Mouse (Mus musculus) hindbrain, postnatal 0 days (tissue): ENCODE data around the gene Grik4. TPM values are rescaled to one million over a fixed set of nuclear protein-coding genes. Genes with fewer than 3 reads are reported as not detected.

Source experiments
- ATAC-seq: fragments of 200-750 bp; cut with Nextera tagmentation; 2 replicates; pipeline ENCODE4 v1.8.0; 2017; ENCODE audit warnings: mild to moderate bottlenecking, moderate TSS enrichment, moderate library complexity
- DNase-seq: peaks from one replicate; pipeline ENCODE4 v3.0.0-alpha.2; 2015; ENCODE audit warnings: low spot score
- H3K27ac ChIP-seq: fragments of 300-500 bp; sonication (generic); 2 replicates; pipeline ENCODE4 v1.5.1; 2014; ENCODE audit warnings: mild to moderate bottlenecking
- H3K27me3 ChIP-seq: fragments of 300-500 bp; sonication (generic); 2 replicates; pipeline ENCODE4 v1.6.1; 2014; ENCODE audit warnings: low read length, mixed read lengths; ENCODE audit not compliant: insufficient read depth
- H3K36me3 ChIP-seq: fragments of 300-500 bp; sonication (generic); 2 replicates; pipeline ENCODE4 v1.6.1; 2014; ENCODE audit warnings: low read length, mixed read lengths; ENCODE audit not compliant: insufficient read depth
- H3K4me1 ChIP-seq: fragments of 300-500 bp; sonication (generic); 2 replicates; pipeline ENCODE4 v1.6.1; 2014; ENCODE audit warnings: antibody characterized with exemption, low read length, mixed read lengths; ENCODE audit not compliant: insufficient read depth
- H3K4me2 ChIP-seq: fragments of 300-500 bp; sonication (generic); 2 replicates; pipeline ENCODE4 v1.6.1; 2014; ENCODE audit warnings: low read depth, mild to moderate bottlenecking, low read length, moderate library complexity, mixed read lengths
- H3K4me3 ChIP-seq: fragments of 300-500 bp; sonication (generic); 2 replicates; pipeline ENCODE4 v1.5.1; 2014; ENCODE audit warnings: low read length
- H3K9ac ChIP-seq: fragments of 300-500 bp; sonication (generic); replicated peaks from 2 replicates; pipeline ENCODE4 v1.6.1; 2014; ENCODE audit warnings: mild to moderate bottlenecking, low read length, moderate library complexity, mixed read lengths
- H3K9me3 ChIP-seq: fragments of 300-500 bp; sonication (generic); 2 replicates; pipeline ENCODE4 v1.6.1; 2016; ENCODE audit warnings: low read length, mixed read lengths
- CTCF ChIP-seq: IDR thresholded peaks from 2 replicates; pipeline ENCODE4 v1.5.1; 2016; ENCODE audit warnings: antibody characterized with exemption, control low read depth, low read depth
- WGBS: fragments of 180-500 bp; shearing (Covaris S2); extraction: QIAGEN DNeasy Blood & Tissue Kit; methylation state at CpG from one replicate; pipeline ENCODE4 v1.1.7; 2014; 5-methylcytosine and 5-hydroxymethylcytosine counted together
- polyA plus RNA-seq: library from polyadenylated mRNA; unstranded; fragments of >200 nt; fragmentation: Nextera tagmentation; extraction: Ambion mirVana; gene quantifications from 2 replicates; pipeline ENCODE4 v1.2.1, GENCODE M21; 2015
- total RNA-seq: library from RNA; depleted of rRNA; stranded (reverse); fragments of >200 nt; gene quantifications from 2 replicates; pipeline ENCODE4 v1.2.3, GENCODE M21; 2014

Grik4 gene
- total and polyA plus RNA-seq, 2 experiments from 2014 or later, result 9.4 to 18.2 TPM

- H3K9me3 ChIP-seq, result no peaks in the 10 kb centered on the region
- WGBS, result 57% methylated on average over 2 of the region's 2 CpGs
- no peaks in the 10 kb centered on the region for H3K36me3 ChIP-seq
- DNase-seq (no peak), ATAC-seq (no peak)
- H3K4me3 ChIP-seq, result no peak overlapping the region
- no peak overlapping the region for H3K9ac ChIP-seq
- H3K27me3 ChIP-seq, result no peaks in the 10 kb centered on the region
- no peak for TF ChIP-seq CTCF
- H3K4me1 ChIP-seq, result no peaks in the 10 kb centered on the region
- H3K4me2 ChIP-seq, result no peak overlapping the region
- H3K27ac ChIP-seq, result no peak overlapping the region
Measured at GRCm38 (mm10) chr9:42913201-42913600, 31.1 kb downstream of the Grik4 start.

DNA sequence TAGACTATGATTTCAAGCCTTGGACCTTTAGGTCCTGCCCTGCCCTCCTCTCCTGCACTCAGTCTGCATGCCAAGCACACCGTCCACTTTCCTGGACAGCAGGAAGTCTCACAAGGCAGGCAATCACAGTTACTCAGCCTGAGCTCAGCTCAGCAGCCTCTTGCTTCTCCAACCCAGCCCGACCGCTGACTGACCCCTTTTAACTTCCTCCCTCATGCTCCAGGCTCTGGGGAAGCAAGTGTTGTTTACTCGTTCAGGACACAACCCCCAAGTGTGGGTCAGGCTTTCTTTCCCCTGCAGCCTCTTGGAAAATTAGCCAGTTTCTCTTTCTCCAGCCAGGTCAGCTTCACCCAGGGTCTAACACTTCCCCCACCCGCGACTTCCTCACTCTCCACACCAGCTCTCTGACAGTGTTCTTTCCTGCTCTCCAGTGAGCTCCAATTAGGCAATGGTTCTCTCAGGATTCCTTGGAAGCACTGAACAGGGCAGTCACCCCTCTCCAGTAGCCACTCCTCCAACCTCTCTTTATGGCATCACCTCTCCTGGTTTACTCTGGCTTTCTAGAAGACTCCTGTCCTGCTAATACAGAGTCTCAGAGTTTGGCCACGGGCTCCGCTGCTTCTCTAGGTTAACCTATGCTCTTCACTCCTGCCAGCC, 35.5 kb downstream of the Grik4 start:
- WGBS, result 57% methylated on average over 8 of the region's 8 CpGs

DNA sequence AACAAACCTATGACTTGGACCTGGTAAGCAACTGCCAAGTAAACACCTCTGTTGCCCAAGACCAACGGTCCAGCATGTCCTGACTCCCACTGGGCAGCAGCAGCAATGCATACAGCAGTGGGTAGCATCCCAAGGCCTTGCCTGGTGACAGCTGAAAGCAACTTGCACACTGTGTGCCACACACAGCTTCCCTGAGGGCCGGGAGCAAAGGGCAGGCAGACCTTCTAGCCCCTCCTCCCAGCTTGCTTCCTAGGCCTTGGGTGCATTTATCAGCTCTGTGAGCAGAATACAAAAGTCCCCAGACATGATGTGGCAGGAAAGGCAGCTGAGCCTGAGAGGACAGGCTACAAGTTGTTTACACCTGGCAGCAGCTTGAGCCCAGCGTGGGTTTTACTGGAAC, 37.3 kb downstream of the Grik4 start:
- no peaks in the 10 kb centered on the region for H3K9me3 ChIP-seq
- no peak overlapping the region for H3K27ac ChIP-seq
- no peaks in the 10 kb centered on the region for H3K27me3 ChIP-seq
- H3K36me3 ChIP-seq, result no peaks in the 10 kb centered on the region
- ATAC-seq (no peak), DNase-seq (no peak)
- TF ChIP-seq CTCF, result no peak
- no peak overlapping the region for H3K9ac ChIP-seq
- no peak overlapping the region for H3K4me3 ChIP-seq
- no peak overlapping the region for H3K4me2 ChIP-seq
- WGBS, result 19% methylated on average over 3 of the region's 3 CpGs
- no peaks in the 10 kb centered on the region for H3K4me1 ChIP-seq

More for the DNA sequence above, 35.5 kb downstream of the Grik4 start:
- Histone ChIP-seq H3K27me3 (no peaks in the 10 kb centered on the region), H3K4me1 (no peaks in the 10 kb centered on the region), H3K4me3 (no peak overlapping the region), H3K4me2 (no peak overlapping the region), H3K9ac (no peak overlapping the region), H3K9me3 (no peaks in the 10 kb centered on the region), H3K27ac (no peak overlapping the region), H3K36me3 (no peaks in the 10 kb centered on the region)
- ATAC-seq, result no peak
- no peak for DNase-seq
- TF ChIP-seq CTCF, result no peak

DNA sequence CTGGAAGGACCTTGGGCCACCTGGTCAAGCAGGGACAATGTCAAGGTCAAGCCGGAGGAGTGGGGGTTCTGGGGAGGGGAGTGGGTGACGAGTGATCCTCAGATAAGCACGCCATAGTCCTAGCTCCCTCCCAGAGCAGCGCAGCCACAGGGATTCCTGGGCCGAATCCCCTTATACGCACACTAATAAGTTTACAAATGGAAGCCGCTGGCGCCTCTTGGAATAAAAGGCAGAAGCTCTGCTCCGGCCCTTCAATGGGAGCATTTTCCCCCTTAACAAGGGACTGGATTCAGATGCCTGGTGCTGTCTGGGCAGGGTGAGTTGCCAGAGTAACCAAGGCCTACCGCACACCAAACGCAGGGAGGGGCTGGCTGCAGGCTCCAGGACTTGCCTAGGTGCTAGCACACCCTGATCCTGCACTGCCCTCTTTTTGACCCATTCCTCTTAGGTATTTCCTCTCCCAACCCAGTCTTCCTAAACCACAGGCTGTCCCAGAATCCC, 46.2 kb downstream of the Grik4 start:
- DNase-seq (peak; percentile 57), ATAC-seq (peak; percentile 58)
- Histone ChIP-seq H3K9ac (peak overlapping the region; percentile 58), H3K4me1 (peaks cover 5% of the 10 kb centered on the region), H3K27me3 (no peaks in the 10 kb centered on the region), H3K36me3 (no peaks in the 10 kb centered on the region), H3K27ac (peak overlapping the region; percentile 72), H3K9me3 (no peaks in the 10 kb centered on the region), H3K4me2 (peak overlapping the region; percentile 94), H3K4me3 (peak overlapping the region; percentile 53)
- 7% methylated on average over 11 of the region's 11 CpGs for WGBS
- TF ChIP-seq CTCF, result no peak

GRCm38 (mm10) chr9:42897361-42898051, 46.8 kb downstream of the Grik4 start:
- peak overlapping the region; percentile 58 for H3K9ac ChIP-seq
- peak; percentile 90 for ATAC-seq
- peaks cover 5% of the 10 kb centered on the region for H3K4me1 ChIP-seq
- TF ChIP-seq CTCF, result no peak
- no peaks in the 10 kb centered on the region for H3K27me3 ChIP-seq
- no peaks in the 10 kb centered on the region for H3K36me3 ChIP-seq
- peak overlapping the region; percentile 53 for H3K4me3 ChIP-seq
- H3K9me3 ChIP-seq, result no peaks in the 10 kb centered on the region
- peak; percentile 82 for DNase-seq
- peak overlapping the region; percentile 72 for H3K27ac ChIP-seq
- peak overlapping the region; percentile 94 for H3K4me2 ChIP-seq
- under 1% methylated on average over 50 of the region's 52 CpGs for WGBS

- H3K27ac ChIP-seq, result peak overlapping the region; percentile 72
- 11% methylated on average over 16 of the region's 16 CpGs for WGBS
- H3K9me3 ChIP-seq, result no peaks in the 10 kb centered on the region
- DNase-seq (peak; percentile 31), ATAC-seq (peak; percentile 25; the same call in 1 of the 2 replicates)
- no peaks in the 10 kb centered on the region for H3K36me3 ChIP-seq
- no peak for TF ChIP-seq CTCF
- H3K27me3 ChIP-seq, result no peaks in the 10 kb centered on the region
- H3K9ac ChIP-seq, result peak overlapping the region; percentile 58; the same call in 1 of the 2 replicates
- peaks cover 5% of the 10 kb centered on the region for H3K4me1 ChIP-seq
- H3K4me3 ChIP-seq, result peak overlapping the region; percentile 53
- H3K4me2 ChIP-seq, result peak overlapping the region; percentile 94
Measured at GRCm38 (mm10) chr9:42896421-42897210, 47.7 kb downstream of the Grik4 start.
